Mouse (Mus musculus): ENCODE results near the gene Banp. TPM values are rescaled to one million over a fixed set of nuclear protein-coding genes. Genes with fewer than 3 reads are reported as not detected.

Gene Banp
- polyA plus RNA-seq, 1 experiment = 153 TPM

DNA sequence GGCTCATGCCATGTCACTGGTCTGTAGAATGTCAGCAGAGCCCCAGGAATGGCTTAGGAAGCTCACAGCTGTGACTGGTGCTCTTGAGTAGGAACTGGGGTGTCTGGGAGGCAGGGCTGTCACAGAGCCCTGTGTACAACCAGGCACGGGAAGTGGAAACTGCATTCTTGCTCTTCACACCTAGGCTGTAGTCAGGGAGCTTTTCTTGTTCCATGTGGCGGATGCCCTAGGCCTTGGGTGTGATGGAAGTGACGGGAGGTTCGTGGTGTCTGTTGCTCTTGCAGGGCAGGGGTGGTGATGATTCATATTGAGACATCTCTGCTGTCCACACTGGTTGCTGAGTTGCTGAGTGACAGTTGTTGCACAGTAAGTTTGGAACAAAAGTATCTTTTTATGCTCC lies 45.6 kb downstream of the Banp start:
- no peak for DNase-seq
- WGBS = 75% methylated on average over 4 of the region's 4 CpGs
- TF ChIP-seq POLR2A (IDR thresholded peaks at IDR 0.05; ENCODE audit: control insufficient read depth, extremely low read depth, insufficient read depth, low read length, poor library complexity) = no peak
- H3K4me3 ChIP-seq (ENCODE audit: control insufficient read depth, insufficient read depth, low read length) = no peak overlapping the region
- H3K27me3 ChIP-seq (ENCODE audit: control insufficient read depth, insufficient read depth, low read length) = no peaks in the 10 kb centered on the region
- no peaks in the 10 kb centered on the region; the same call in 1 of the 2 replicates for H3K4me1 ChIP-seq (replicated peaks; ENCODE audit: control insufficient read depth, insufficient read depth, low read length)
- peaks cover 46% of the 10 kb centered on the region for H3K36me3 ChIP-seq (ENCODE audit: control insufficient read depth, insufficient read depth, low read length)
- H3K27ac ChIP-seq (ENCODE audit: control insufficient read depth, insufficient read depth, low read length) = no peak overlapping the region

DNA sequence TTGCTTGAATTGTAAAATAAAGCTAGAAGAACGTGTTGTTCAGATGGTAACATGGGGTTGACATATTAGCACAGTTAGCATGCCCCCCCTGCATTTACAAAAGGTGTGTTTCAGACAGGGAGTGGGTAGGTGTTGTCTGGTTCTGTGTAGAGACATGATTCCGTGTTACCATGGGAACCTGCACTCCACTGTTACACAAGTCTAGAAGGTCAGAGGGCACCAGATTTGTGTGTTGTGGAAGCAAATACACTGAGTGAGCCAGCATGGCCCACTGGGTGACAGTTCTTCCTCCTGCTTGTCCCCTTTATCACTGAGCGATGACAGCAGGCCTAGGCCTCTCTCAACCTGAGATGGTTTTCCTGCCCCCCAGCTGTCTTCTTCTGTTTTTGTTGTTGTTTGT lies 46.3 kb downstream of the Banp start:
- TF ChIP-seq CTCF (IDR thresholded peaks at IDR 0.05; ENCODE audit: borderline replicate concordance, control insufficient read depth, extremely low read depth, insufficient read depth, low read length, poor library complexity) (no peak), POLR2A (IDR thresholded peaks at IDR 0.05; ENCODE audit: control insufficient read depth, extremely low read depth, insufficient read depth, low read length, poor library complexity) (no peak)
- no peaks in the 10 kb centered on the region for H3K27me3 ChIP-seq (ENCODE audit: control insufficient read depth, insufficient read depth, low read length)
- 96% methylated on average over 3 of the region's 3 CpGs for WGBS
- no peaks in the 10 kb centered on the region; the same call in 1 of the 2 replicates for H3K4me1 ChIP-seq (replicated peaks; ENCODE audit: control insufficient read depth, insufficient read depth, low read length)
- H3K36me3 ChIP-seq (ENCODE audit: control insufficient read depth, insufficient read depth, low read length) = peaks cover 50% of the 10 kb centered on the region
- no peak overlapping the region for H3K27ac ChIP-seq (ENCODE audit: control insufficient read depth, insufficient read depth, low read length)
- no peak overlapping the region for H3K4me3 ChIP-seq (ENCODE audit: control insufficient read depth, insufficient read depth, low read length)
- DNase-seq = no peak

DNA sequence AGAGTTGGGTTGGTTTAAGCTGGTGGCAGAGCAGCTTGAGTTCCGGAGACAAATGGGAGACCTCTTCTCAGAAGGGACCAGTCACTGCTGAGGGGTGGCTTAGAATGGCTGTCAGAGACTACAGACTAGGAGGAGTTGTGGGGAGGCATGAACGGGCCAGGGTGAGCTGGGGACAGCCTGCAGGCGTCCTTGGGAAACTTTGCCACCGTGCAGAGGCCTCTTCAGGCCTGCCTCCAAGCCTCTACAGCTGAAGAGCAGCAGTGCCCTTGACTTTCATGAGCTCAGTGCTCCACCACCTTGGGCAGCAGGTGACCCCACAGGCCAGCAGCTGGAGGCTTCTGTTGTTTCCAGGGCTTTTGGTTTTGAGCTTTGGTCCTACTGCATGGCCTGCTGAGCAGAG lies 49.1 kb downstream of the Banp start:
- Histone ChIP-seq H3K27ac (ENCODE audit: control insufficient read depth, insufficient read depth, low read length) (no peak overlapping the region), H3K27me3 (ENCODE audit: control insufficient read depth, insufficient read depth, low read length) (no peaks in the 10 kb centered on the region), H3K4me1 (replicated peaks; ENCODE audit: control insufficient read depth, insufficient read depth, low read length) (no peaks in the 10 kb centered on the region), H3K36me3 (ENCODE audit: control insufficient read depth, insufficient read depth, low read length) (peaks cover 54% of the 10 kb centered on the region), H3K4me3 (ENCODE audit: control insufficient read depth, insufficient read depth, low read length) (no peak overlapping the region)
- 97% methylated on average over 4 of the region's 4 CpGs for WGBS
- TF ChIP-seq CTCF (IDR thresholded peaks at IDR 0.05; ENCODE audit: borderline replicate concordance, control insufficient read depth, extremely low read depth, insufficient read depth, low read length, poor library complexity) (no peak), POLR2A (IDR thresholded peaks at IDR 0.05; ENCODE audit: control insufficient read depth, extremely low read depth, insufficient read depth, low read length, poor library complexity) (no peak)
- no peak for DNase-seq

DNA sequence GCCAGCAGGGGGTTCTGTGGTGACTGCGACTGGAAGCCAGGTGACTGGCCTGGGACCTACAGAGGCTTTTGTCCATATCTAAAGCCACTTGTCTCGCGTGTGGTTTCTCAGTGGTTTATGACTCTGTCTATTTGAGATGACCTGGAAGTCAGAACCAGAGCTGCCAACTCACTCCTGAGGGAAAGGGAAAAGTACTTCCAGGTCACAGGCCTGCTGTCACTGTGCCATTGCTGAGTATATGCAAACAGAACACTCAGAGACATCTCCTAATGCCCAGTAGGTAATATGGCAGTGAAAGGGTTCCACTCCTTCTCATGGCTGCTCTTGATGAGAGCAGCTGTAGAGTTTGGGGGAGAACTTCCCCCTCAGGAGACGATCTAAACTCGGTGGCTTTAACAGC lies 49.7 kb downstream of the Banp start:
- H3K27me3 ChIP-seq (ENCODE audit: control insufficient read depth, insufficient read depth, low read length) = no peaks in the 10 kb centered on the region
- WGBS = 90% methylated on average over 5 of the region's 5 CpGs
- H3K4me3 ChIP-seq (ENCODE audit: control insufficient read depth, insufficient read depth, low read length) = no peak overlapping the region
- TF ChIP-seq CTCF (IDR thresholded peaks at IDR 0.05; ENCODE audit: borderline replicate concordance, control insufficient read depth, extremely low read depth, insufficient read depth, low read length, poor library complexity) (no peak), POLR2A (IDR thresholded peaks at IDR 0.05; ENCODE audit: control insufficient read depth, extremely low read depth, insufficient read depth, low read length, poor library complexity) (no peak)
- DNase-seq = no peak
- no peaks in the 10 kb centered on the region for H3K4me1 ChIP-seq (replicated peaks; ENCODE audit: control insufficient read depth, insufficient read depth, low read length)
- H3K27ac ChIP-seq (ENCODE audit: control insufficient read depth, insufficient read depth, low read length) = no peak overlapping the region
- H3K36me3 ChIP-seq (ENCODE audit: control insufficient read depth, insufficient read depth, low read length) = peaks cover 52% of the 10 kb centered on the region

DNA sequence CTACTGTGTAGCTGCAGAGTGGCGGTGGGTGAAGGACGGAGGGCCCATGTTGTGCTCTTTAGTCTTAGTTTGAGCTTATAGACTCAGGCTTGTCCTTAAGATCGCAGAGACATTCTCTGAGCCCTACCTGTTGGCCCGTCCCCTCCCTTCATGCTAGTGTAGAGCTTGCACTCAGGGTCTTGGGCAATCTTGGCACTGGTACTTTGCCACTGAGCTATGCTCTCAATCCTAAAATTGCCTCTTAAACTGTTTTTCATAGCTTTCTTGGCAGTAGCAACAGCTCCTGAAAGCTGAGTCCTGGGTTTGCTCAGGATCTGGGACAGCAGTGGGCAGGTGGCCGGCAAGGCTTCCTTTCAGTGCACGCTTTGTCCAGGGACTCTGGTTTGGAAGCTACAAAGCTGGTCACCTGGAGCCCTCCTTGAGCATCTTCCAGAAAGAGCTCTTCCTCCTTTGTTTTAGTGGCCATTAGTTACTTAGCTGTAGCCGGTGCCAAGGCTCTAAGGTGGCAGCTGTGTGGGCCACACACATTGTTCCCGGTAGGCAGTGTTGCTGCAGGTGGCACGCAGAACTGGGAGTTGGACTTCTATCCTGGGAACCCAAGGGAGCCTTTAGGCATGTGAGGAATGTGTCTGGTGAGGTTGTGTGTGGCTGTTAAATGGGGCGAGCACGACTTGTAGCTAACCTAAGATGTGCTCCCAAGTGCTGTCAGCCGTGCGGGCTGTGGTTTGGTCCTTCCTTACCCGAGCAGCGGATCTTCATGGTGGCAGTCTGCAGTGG lies 52.0 kb downstream of the Banp start:
- Histone ChIP-seq H3K36me3 (ENCODE audit: control insufficient read depth, insufficient read depth, low read length) (peaks cover 60% of the 10 kb centered on the region), H3K27ac (ENCODE audit: control insufficient read depth, insufficient read depth, low read length) (no peak overlapping the region), H3K4me1 (replicated peaks; ENCODE audit: control insufficient read depth, insufficient read depth, low read length) (0 out of 2 replicates have a peak, but pooled peaks cover 2% of the 10 kb centered on the region), H3K27me3 (ENCODE audit: control insufficient read depth, insufficient read depth, low read length) (no peaks in the 10 kb centered on the region), H3K4me3 (ENCODE audit: control insufficient read depth, insufficient read depth, low read length) (no peak overlapping the region)
- no peak for DNase-seq
- 95% methylated on average over 15 of the region's 15 CpGs for WGBS
- TF ChIP-seq POLR2A (IDR thresholded peaks at IDR 0.05; ENCODE audit: control insufficient read depth, extremely low read depth, insufficient read depth, low read length, poor library complexity) (no peak), CTCF (IDR thresholded peaks at IDR 0.05; ENCODE audit: borderline replicate concordance, control insufficient read depth, extremely low read depth, insufficient read depth, low read length, poor library complexity) (no peak)

DNA sequence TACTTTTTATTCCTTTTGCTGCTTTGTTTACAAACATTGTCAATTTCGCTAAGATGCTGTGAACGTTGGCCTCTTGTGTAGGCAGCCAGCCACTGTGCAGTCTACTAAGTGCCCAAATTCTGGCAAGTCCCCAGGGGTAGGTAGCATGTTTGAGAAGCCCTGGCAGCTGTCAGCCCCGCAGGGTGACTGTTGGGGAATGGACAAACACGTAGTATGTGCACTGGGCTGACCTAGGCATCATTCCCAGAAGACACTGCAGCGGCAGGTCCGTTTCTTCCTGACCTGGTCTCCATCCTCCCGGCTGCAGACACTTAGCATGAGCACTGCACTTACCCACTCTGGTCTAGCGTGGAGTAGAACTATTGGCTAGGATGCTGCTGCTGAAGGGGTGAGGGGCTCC lies 54.1 kb downstream of the Banp start:
- TF ChIP-seq POLR2A (IDR thresholded peaks at IDR 0.05; ENCODE audit: control insufficient read depth, extremely low read depth, insufficient read depth, low read length, poor library complexity) (no peak), CTCF (IDR thresholded peaks at IDR 0.05; ENCODE audit: borderline replicate concordance, control insufficient read depth, extremely low read depth, insufficient read depth, low read length, poor library complexity) (no peak)
- Histone ChIP-seq H3K27me3 (ENCODE audit: control insufficient read depth, insufficient read depth, low read length) (no peaks in the 10 kb centered on the region), H3K4me3 (ENCODE audit: control insufficient read depth, insufficient read depth, low read length) (no peak overlapping the region), H3K36me3 (ENCODE audit: control insufficient read depth, insufficient read depth, low read length) (peaks cover 53% of the 10 kb centered on the region), H3K27ac (ENCODE audit: control insufficient read depth, insufficient read depth, low read length) (no peak overlapping the region), H3K4me1 (replicated peaks; ENCODE audit: control insufficient read depth, insufficient read depth, low read length) (peaks cover 17% of the 10 kb centered on the region)
- no peak for DNase-seq
- WGBS = 94% methylated on average over 8 of the region's 8 CpGs

DNA sequence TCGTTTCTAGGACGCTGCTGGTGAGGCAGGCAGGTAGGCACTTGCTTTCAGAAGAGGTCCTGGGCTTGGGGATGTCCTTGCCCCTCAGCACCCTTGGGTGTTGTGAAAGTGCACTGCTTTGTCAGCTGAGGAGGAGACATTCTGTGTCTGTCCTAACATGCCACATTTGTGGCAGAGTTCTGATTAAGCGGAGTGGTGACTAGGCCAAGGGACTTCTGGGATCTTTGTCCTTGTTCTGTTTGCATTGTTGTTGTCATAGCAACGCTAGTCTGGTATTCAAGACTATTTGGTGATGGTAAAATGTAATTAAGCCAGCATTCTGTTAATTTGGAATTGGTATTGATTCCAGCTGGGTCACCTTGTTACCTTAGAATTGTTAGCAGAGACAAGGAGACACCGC lies 54.6 kb downstream of the Banp start:
- TF ChIP-seq CTCF (IDR thresholded peaks at IDR 0.05; ENCODE audit: borderline replicate concordance, control insufficient read depth, extremely low read depth, insufficient read depth, low read length, poor library complexity) (no peak), POLR2A (IDR thresholded peaks at IDR 0.05; ENCODE audit: control insufficient read depth, extremely low read depth, insufficient read depth, low read length, poor library complexity) (no peak)
- Histone ChIP-seq H3K4me3 (ENCODE audit: control insufficient read depth, insufficient read depth, low read length) (no peak overlapping the region), H3K27me3 (ENCODE audit: control insufficient read depth, insufficient read depth, low read length) (no peaks in the 10 kb centered on the region), H3K27ac (ENCODE audit: control insufficient read depth, insufficient read depth, low read length) (no peak overlapping the region), H3K36me3 (ENCODE audit: control insufficient read depth, insufficient read depth, low read length) (peaks cover 49% of the 10 kb centered on the region), H3K4me1 (replicated peaks; ENCODE audit: control insufficient read depth, insufficient read depth, low read length) (peaks cover 18% of the 10 kb centered on the region)
- no peak for DNase-seq
- WGBS = 93% methylated on average over 5 of the region's 5 CpGs
